Mouse (Mus musculus) ES-Bruce4 (cell line): Measurements from ENCODE around the gene Gm11437. TPM values are rescaled to one million over a fixed set of nuclear protein-coding genes. Genes with fewer than 3 reads are reported as not detected.

Experiments used
- H3K27ac ChIP-seq: 2 replicates; pipeline ENCODE4 v1.5.1; 2012; ENCODE audit warnings: low read length, inconsistent platforms; ENCODE audit not compliant: insufficient read depth
- H3K27me3 ChIP-seq: 2 replicates; pipeline ENCODE4 v1.6.1; 2012; ENCODE audit warnings: mild to moderate bottlenecking, low read length, inconsistent platforms; ENCODE audit not compliant: control insufficient read depth, poor library complexity, insufficient read depth, severe bottlenecking
- H3K36me3 ChIP-seq: 2 replicates; pipeline ENCODE4 v1.6.1; 2012; ENCODE audit warnings: inconsistent platforms, mild to moderate bottlenecking, low read length, moderate library complexity; ENCODE audit not compliant: control insufficient read depth, poor library complexity, insufficient read depth, severe bottlenecking
- H3K4me1 ChIP-seq: one replicate; pipeline ENCODE4 v1.8.1; 2011; ENCODE audit warnings: low read length; ENCODE audit not compliant: control insufficient read depth, insufficient read depth
- H3K4me3 ChIP-seq: 2 replicates; pipeline ENCODE4 v1.5.1; 2011; ENCODE audit warnings: low read depth, mild to moderate bottlenecking, low read length
- H3K9ac ChIP-seq: 2 replicates; pipeline ENCODE4 v1.6.1; 2012; ENCODE audit warnings: low read depth, mild to moderate bottlenecking, inconsistent platforms; ENCODE audit not compliant: poor library complexity, severe bottlenecking
- H3K9me3 ChIP-seq: replicated peaks from 2 replicates; pipeline ENCODE4 v1.6.1; 2012; ENCODE audit warnings: mild to moderate bottlenecking, low read length, inconsistent platforms; ENCODE audit not compliant: control insufficient read depth, poor library complexity, insufficient read depth, severe bottlenecking
- CTCF ChIP-seq: IDR thresholded peaks from one replicate; pipeline ENCODE4 v1.8.1; 2011; ENCODE audit warnings: low read depth, low read length
- EP300 ChIP-seq: IDR thresholded peaks from 2 replicates; pipeline ENCODE4 v1.6.1; 2011; ENCODE audit warnings: low read depth, low read length; ENCODE audit not compliant: insufficient read depth
- POLR2A ChIP-seq: IDR thresholded peaks from one replicate; pipeline ENCODE4 v1.8.1; 2011; ENCODE audit warnings: low read length; ENCODE audit not compliant: insufficient read depth
- polyA plus RNA-seq: library from polyadenylated mRNA; stranded (reverse); fragments of >200 nt; gene quantifications from 2 replicates; pipeline ENCODE4 v1.2.4, GENCODE M21; 2011; ENCODE audit warnings: low read depth; ENCODE audit not compliant: missing spikeins, insufficient read depth, insufficient read length

The Gm11437 gene
- polyA plus RNA-seq, 1 experiment: not detected

GRCm38 (mm10) chr11:84156535-84157262 is 10.6 kb downstream of the Gm11437 start:
- H3K9ac ChIP-seq: no peak overlapping the region
- H3K27me3 ChIP-seq: no peaks in the 10 kb centered on the region
- no peaks in the 10 kb centered on the region for H3K4me1 ChIP-seq
- H3K4me3 ChIP-seq: no peak overlapping the region
- no peaks in the 10 kb centered on the region for H3K9me3 ChIP-seq
- TF ChIP-seq CTCF (no peak), EP300 (no peak), POLR2A (no peak)
- H3K36me3 ChIP-seq: no peaks in the 10 kb centered on the region
- no peak overlapping the region for H3K27ac ChIP-seq

GRCm38 (mm10) chr11:84150884-84151283 is 16.4 kb downstream of the Gm11437 start:
- Histone ChIP-seq H3K9me3 (no peaks in the 10 kb centered on the region), H3K9ac (no peak overlapping the region), H3K4me3 (no peak overlapping the region), H3K36me3 (no peaks in the 10 kb centered on the region), H3K4me1 (no peaks in the 10 kb centered on the region), H3K27ac (no peak overlapping the region), H3K27me3 (no peaks in the 10 kb centered on the region)
- no peak for TF ChIP-seq POLR2A
- peak; percentile 42 for TF ChIP-seq CTCF
- TF ChIP-seq EP300: no peak

GRCm38 (mm10) chr11:84146081-84146480 is 21.2 kb downstream of the Gm11437 start:
- TF ChIP-seq POLR2A: no peak
- Histone ChIP-seq H3K9me3 (no peaks in the 10 kb centered on the region), H3K4me1 (no peaks in the 10 kb centered on the region), H3K27ac (no peak overlapping the region), H3K4me3 (no peak overlapping the region), H3K9ac (no peak overlapping the region), H3K27me3 (no peaks in the 10 kb centered on the region), H3K36me3 (no peaks in the 10 kb centered on the region)

GRCm38 (mm10) chr11:84145201-84145798 is 22.0 kb downstream of the Gm11437 start:
- no peaks in the 10 kb centered on the region for H3K36me3 ChIP-seq
- H3K4me1 ChIP-seq: no peaks in the 10 kb centered on the region
- H3K9me3 ChIP-seq: no peaks in the 10 kb centered on the region
- H3K9ac ChIP-seq: no peak overlapping the region
- TF ChIP-seq POLR2A (no peak), EP300 (no peak), CTCF (no peak)
- H3K27ac ChIP-seq: no peak overlapping the region
- no peak overlapping the region for H3K4me3 ChIP-seq
- H3K27me3 ChIP-seq: no peaks in the 10 kb centered on the region

- H3K27me3 ChIP-seq: no peaks in the 10 kb centered on the region
- no peaks in the 10 kb centered on the region for H3K36me3 ChIP-seq
- no peak overlapping the region for H3K27ac ChIP-seq
- H3K9ac ChIP-seq: no peak overlapping the region
- no peak overlapping the region for H3K4me3 ChIP-seq
- H3K4me1 ChIP-seq: no peaks in the 10 kb centered on the region
- no peaks in the 10 kb centered on the region for H3K9me3 ChIP-seq
- TF ChIP-seq EP300: no peak
- TF ChIP-seq CTCF: peak; percentile 11
Observed at GRCm38 (mm10) chr11:84141752-84142151, 25.5 kb downstream of the Gm11437 start.

- Histone ChIP-seq H3K9ac (no peak overlapping the region), H3K4me1 (no peaks in the 10 kb centered on the region), H3K36me3 (no peaks in the 10 kb centered on the region), H3K9me3 (no peaks in the 10 kb centered on the region), H3K27ac (no peak overlapping the region), H3K4me3 (no peak overlapping the region), H3K27me3 (no peaks in the 10 kb centered on the region)
- TF ChIP-seq CTCF (no peak), POLR2A (no peak)
Observed at GRCm38 (mm10) chr11:84136453-84136852, 30.8 kb downstream of the Gm11437 start.
